Mouse (Mus musculus): ENCODE data around the gene Dusp5. TPM values are rescaled to one million over a fixed set of nuclear protein-coding genes. Genes with fewer than 3 reads are reported as not detected.

Dusp5 gene
- total and polyA plus RNA-seq, 2 experiments from 2014 or later, result 9.6 to 20.8 TPM

DNA sequence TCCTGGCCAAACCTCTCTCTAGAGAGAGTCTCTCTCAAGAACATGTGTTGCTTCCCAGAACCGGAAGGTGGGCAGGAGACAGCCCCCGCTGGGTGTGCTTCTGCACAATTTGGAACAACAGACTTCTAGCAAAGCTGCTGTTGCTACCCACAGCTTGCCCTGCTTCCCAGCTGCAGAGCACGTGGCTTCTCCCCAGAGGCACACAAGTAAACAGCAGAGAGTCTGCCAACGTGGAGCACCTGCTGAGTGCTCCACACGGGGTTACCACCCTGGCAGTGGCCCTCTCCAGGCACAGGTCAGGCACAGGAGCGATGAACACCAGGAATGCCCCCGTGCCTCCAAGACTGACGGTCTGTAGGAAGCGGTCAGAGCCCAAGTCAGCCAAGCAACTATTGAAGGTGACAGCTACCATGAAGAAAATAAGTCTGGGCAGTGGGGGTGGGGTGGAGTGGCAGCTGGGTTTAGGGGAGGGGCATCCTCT is 26.0 kb upstream of the Dusp5 start:
- H3K27me3 ChIP-seq (ENCODE audit: control insufficient read depth, insufficient read depth, low read length), result no peaks in the 10 kb centered on the region
- H3K9ac ChIP-seq (replicated peaks; ENCODE audit: low read depth, low read length), result no peak overlapping the region
- peak overlapping the region; percentile 35; the same call in 1 of the 2 replicates for H3K27ac ChIP-seq (ENCODE audit: low read depth)
- no peak overlapping the region for H3K4me3 ChIP-seq (ENCODE audit: low read depth, low read length)
- TF ChIP-seq CTCF (IDR thresholded peaks at IDR 0.05; ENCODE audit: low read depth) (no peak), EP300 (IDR thresholded peaks at IDR 0.05; ENCODE audit: low read depth) (no peak)
- H3K4me1 ChIP-seq (ENCODE audit: control insufficient read depth, insufficient read depth), result peaks cover 50% of the 10 kb centered on the region
- no peaks in the 10 kb centered on the region for H3K9me3 ChIP-seq (replicated peaks; ENCODE audit: control insufficient read depth, low read length)
- H3K36me3 ChIP-seq (replicated peaks; ENCODE audit: control insufficient read depth, insufficient read depth, low read length), result no peaks in the 10 kb centered on the region
- H3K4me2 ChIP-seq (ENCODE audit: low read depth, low read length), result no peak overlapping the region
- no peak for ATAC-seq (ENCODE audit: insufficient read depth, low read depth)
- WGBS, result 57% methylated on average over 9 of the region's 9 CpGs
- DNase-seq (ENCODE audit: low spot score), result no peak

- Histone ChIP-seq H3K4me1 (ENCODE audit: control insufficient read depth, insufficient read depth) (peaks cover 52% of the 10 kb centered on the region), H3K27ac (ENCODE audit: low read depth) (peak overlapping the region; percentile 56), H3K27me3 (ENCODE audit: control insufficient read depth, insufficient read depth, low read length) (no peaks in the 10 kb centered on the region), H3K4me3 (ENCODE audit: low read depth, low read length) (no peak overlapping the region), H3K36me3 (replicated peaks; ENCODE audit: control insufficient read depth, insufficient read depth, low read length) (no peaks in the 10 kb centered on the region), H3K4me2 (ENCODE audit: low read depth, low read length) (no peak overlapping the region), H3K9ac (replicated peaks; ENCODE audit: low read depth, low read length) (no peak overlapping the region), H3K9me3 (replicated peaks; ENCODE audit: control insufficient read depth, low read length) (no peaks in the 10 kb centered on the region)
- TF ChIP-seq EP300 (IDR thresholded peaks at IDR 0.05; ENCODE audit: low read depth) (no peak), CTCF (IDR thresholded peaks at IDR 0.05; ENCODE audit: low read depth) (no peak)
- peak; percentile 58 for DNase-seq (ENCODE audit: low spot score)
- no peak for ATAC-seq (ENCODE audit: insufficient read depth, low read depth)
- WGBS, result 35% methylated on average over 7 of the region's 7 CpGs
Observed at GRCm38 (mm10) chr19:53504181-53504580, 24.7 kb upstream of the Dusp5 start.

DNA sequence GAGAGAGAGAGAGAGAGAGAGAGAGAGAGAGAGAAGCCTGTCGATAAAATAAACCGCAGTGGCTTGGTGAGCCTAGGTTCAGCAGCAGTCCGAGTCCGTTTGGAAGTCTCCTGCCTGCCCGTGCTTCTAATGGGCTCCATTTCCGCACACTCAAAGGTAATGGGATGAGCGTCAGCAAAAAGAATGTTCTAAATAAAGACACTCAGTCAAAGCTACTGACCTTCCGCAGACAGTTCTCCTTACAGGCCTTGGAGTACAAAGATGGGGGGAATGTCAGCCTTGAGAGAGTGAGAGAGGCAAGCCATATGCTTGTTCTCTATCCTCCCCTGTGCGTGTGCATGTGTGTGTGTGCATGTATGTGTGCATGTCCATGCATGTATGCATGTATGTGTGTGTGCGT is 23.2 kb upstream of the Dusp5 start:
- H3K36me3 ChIP-seq (replicated peaks; ENCODE audit: control insufficient read depth, insufficient read depth, low read length), result no peaks in the 10 kb centered on the region
- no peaks in the 10 kb centered on the region for H3K27me3 ChIP-seq (ENCODE audit: control insufficient read depth, insufficient read depth, low read length)
- no peak for TF ChIP-seq CTCF (IDR thresholded peaks at IDR 0.05; ENCODE audit: low read depth)
- no peak for TF ChIP-seq EP300 (IDR thresholded peaks at IDR 0.05; ENCODE audit: low read depth)
- no peaks in the 10 kb centered on the region for H3K9me3 ChIP-seq (replicated peaks; ENCODE audit: control insufficient read depth, low read length)
- WGBS, result 29% methylated on average over 10 of the region's 10 CpGs
- no peak overlapping the region for H3K4me3 ChIP-seq (ENCODE audit: low read depth, low read length)
- H3K4me1 ChIP-seq (ENCODE audit: control insufficient read depth, insufficient read depth), result peaks cover 46% of the 10 kb centered on the region
- peak overlapping the region; percentile 10; the same call in 1 of the 2 replicates for H3K4me2 ChIP-seq (ENCODE audit: low read depth, low read length)
- DNase-seq (ENCODE audit: low spot score), result peak; percentile 74
- H3K9ac ChIP-seq (replicated peaks; ENCODE audit: low read depth, low read length), result no peak overlapping the region
- H3K27ac ChIP-seq (ENCODE audit: low read depth), result peak overlapping the region; percentile 77
- peak; percentile 13; the same call in 1 of the 2 replicates for ATAC-seq (ENCODE audit: insufficient read depth, low read depth)

GRCm38 (mm10) chr19:53507497-53507896 is 21.4 kb upstream of the Dusp5 start:
- H3K27me3 ChIP-seq (ENCODE audit: control insufficient read depth, insufficient read depth, low read length), result no peaks in the 10 kb centered on the region
- H3K27ac ChIP-seq (ENCODE audit: low read depth), result peak overlapping the region; percentile 79
- WGBS, result 20% methylated on average over 8 of the region's 8 CpGs
- H3K4me3 ChIP-seq (ENCODE audit: low read depth, low read length), result no peak overlapping the region
- no peak overlapping the region for H3K9ac ChIP-seq (replicated peaks; ENCODE audit: low read depth, low read length)
- TF ChIP-seq EP300 (IDR thresholded peaks at IDR 0.05; ENCODE audit: low read depth), result peak; percentile 73
- TF ChIP-seq CTCF (IDR thresholded peaks at IDR 0.05; ENCODE audit: low read depth), result no peak
- ATAC-seq (ENCODE audit: insufficient read depth, low read depth), result peak; percentile 67
- H3K9me3 ChIP-seq (replicated peaks; ENCODE audit: control insufficient read depth, low read length), result no peaks in the 10 kb centered on the region
- H3K4me2 ChIP-seq (ENCODE audit: low read depth, low read length), result no peak overlapping the region
- H3K4me1 ChIP-seq (ENCODE audit: control insufficient read depth, insufficient read depth), result peaks cover 45% of the 10 kb centered on the region
- peak; percentile 65 for DNase-seq (ENCODE audit: low spot score)
- no peaks in the 10 kb centered on the region for H3K36me3 ChIP-seq (replicated peaks; ENCODE audit: control insufficient read depth, insufficient read depth, low read length)

DNA sequence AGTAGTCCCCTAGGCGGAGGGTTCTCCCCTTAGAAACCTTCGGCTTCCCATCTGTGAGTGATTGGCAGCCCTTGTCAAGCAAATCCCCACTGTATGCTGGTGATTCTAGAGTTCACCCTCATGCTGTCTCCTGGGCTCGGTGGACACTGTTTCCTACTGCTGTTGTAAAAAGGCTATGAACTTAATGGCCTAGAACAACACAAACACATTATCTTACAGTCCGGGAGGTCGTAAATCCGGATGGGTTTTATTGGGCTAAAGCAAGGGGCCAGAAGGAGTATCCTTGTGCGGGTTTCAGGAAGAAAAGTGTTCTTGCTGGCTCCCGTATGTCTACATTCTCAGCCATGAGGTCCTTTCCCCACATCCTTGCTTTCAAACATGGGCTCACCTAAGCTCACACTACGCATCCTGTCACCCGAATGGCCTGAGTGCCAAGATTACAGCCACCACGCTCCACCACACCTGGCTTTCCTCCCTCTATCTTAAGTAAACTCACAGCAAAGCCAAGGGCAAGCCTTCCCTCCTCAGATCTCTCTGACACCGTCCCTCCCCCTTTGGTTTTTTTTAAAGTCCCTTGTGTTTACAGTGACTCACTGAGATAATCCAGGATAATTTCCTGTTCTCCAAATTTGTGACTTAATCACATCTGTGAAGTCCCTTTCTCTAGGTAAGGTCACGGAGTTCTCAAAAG is 17.5 kb upstream of the Dusp5 start:
- Histone ChIP-seq H3K27me3 (ENCODE audit: control insufficient read depth, insufficient read depth, low read length) (no peaks in the 10 kb centered on the region), H3K4me1 (ENCODE audit: control insufficient read depth, insufficient read depth) (peaks cover 15% of the 10 kb centered on the region; the same call in 1 of the 2 replicates), H3K4me2 (ENCODE audit: low read depth, low read length) (no peak overlapping the region), H3K9ac (replicated peaks; ENCODE audit: low read depth, low read length) (no peak overlapping the region), H3K9me3 (replicated peaks; ENCODE audit: control insufficient read depth, low read length) (no peaks in the 10 kb centered on the region), H3K27ac (ENCODE audit: low read depth) (no peak overlapping the region), H3K4me3 (ENCODE audit: low read depth, low read length) (no peak overlapping the region), H3K36me3 (replicated peaks; ENCODE audit: control insufficient read depth, insufficient read depth, low read length) (no peaks in the 10 kb centered on the region)
- TF ChIP-seq EP300 (IDR thresholded peaks at IDR 0.05; ENCODE audit: low read depth) (no peak), CTCF (IDR thresholded peaks at IDR 0.05; ENCODE audit: low read depth) (no peak)
- WGBS, result 60% methylated on average over 13 of the region's 13 CpGs
- DNase-seq (ENCODE audit: low spot score) (no peak), ATAC-seq (ENCODE audit: insufficient read depth, low read depth) (no peak)

All from heart, postnatal 0 days (tissue).